ENCODE assay signal across 9 mouse cellular contexts in the genomic region with DNA sequence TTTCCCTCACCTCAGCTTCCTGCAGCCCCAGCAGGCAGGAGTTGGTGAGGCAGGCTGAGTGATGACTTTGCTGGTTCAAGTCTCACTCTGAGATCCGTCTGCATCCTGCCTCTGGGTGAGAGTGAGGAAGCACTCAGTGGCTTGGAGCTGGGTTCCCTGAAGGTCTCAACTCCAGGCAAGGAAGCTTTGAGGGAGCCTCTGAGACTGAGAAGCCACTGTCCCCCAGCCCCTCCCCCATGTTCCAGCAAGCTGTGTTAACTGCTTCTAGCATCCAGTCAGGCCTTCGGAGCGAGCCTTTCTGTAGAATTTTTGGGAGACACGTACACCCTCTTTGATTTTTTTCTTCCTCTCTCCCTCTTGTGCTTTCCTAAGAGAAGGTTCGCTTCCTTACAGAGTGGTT. TPM values are rescaled to one million over a fixed set of nuclear protein-coding genes. Genes with fewer than 3 reads are reported as not detected.
DNase-seq lines count a peak whose midpoint lies in the region; ATAC-seq and TF ChIP-seq lines count a peak whose summit lies in the region.
"Had no signal": no experiment of that assay in that cellular context is flagged by ENCODE, and none has a peak within 500 bp of the region (broad histone marks: within the 10 kb centered on the region; RNA-seq: fewer than 3 reads in every experiment).

No protein-coding gene starts in this region.

- H3K27me3 ChIP-seq in E14TG2a.4 (ENCODE audit: insufficient read depth, low read length): peaks cover 98% of the 10 kb centered on the region
- H3K27me3 ChIP-seq in hindbrain, embryonic 14.5 days (ENCODE audit: control insufficient read depth, insufficient read depth, low read length): peaks cover 97% of the 10 kb centered on the region
- H3K27me3 ChIP-seq in midbrain, embryonic 12.5 days: peaks cover 100% of the 10 kb centered on the region

- 19% methylated on average over 5 of the region's 5 CpGs for WGBS in hindbrain, embryonic 14.5 days
- 14% methylated on average over 5 of the region's 5 CpGs for WGBS in midbrain, embryonic 12.5 days

- no peak for ATAC-seq in hindbrain, embryonic 14.5 days (ENCODE audit: low FRiP score)
- no peak for ATAC-seq in midbrain, embryonic 12.5 days (ENCODE audit: low FRiP score, low read depth)

- H3K36me3 ChIP-seq in E14TG2a.4 (ENCODE audit: insufficient read depth, low read length): no peaks in the 10 kb centered on the region
- H3K36me3 ChIP-seq in hindbrain, embryonic 14.5 days (replicated peaks; ENCODE audit: control insufficient read depth, insufficient read depth): no peaks in the 10 kb centered on the region
- no peaks in the 10 kb centered on the region for H3K36me3 ChIP-seq in midbrain, embryonic 12.5 days

- no peaks in the 10 kb centered on the region; the same call in 1 of the 2 replicates for H3K9me3 ChIP-seq in E14TG2a.4 (ENCODE audit: low read length)
- no peaks in the 10 kb centered on the region for H3K9me3 ChIP-seq in hindbrain, embryonic 14.5 days (ENCODE audit: control insufficient read depth, low read length)
- no peaks in the 10 kb centered on the region for H3K9me3 ChIP-seq in midbrain, embryonic 12.5 days

- peak overlapping the region; percentile 85 for H3K4me2 ChIP-seq in hindbrain, embryonic 14.5 days (replicated peaks)
- peak overlapping the region; percentile 87; the same call in 1 of the 2 replicates for H3K4me2 ChIP-seq in midbrain, embryonic 12.5 days (replicated peaks)

- no peak overlapping the region for H3K27ac ChIP-seq in hindbrain, embryonic 14.5 days
- H3K27ac ChIP-seq in midbrain, embryonic 12.5 days (replicated peaks): no peak overlapping the region

- peaks cover 51% of the 10 kb centered on the region for H3K4me1 ChIP-seq in E14TG2a.4 (replicated peaks; ENCODE audit: low read depth, low read length)
- peaks cover 41% of the 10 kb centered on the region for H3K4me1 ChIP-seq in hindbrain, embryonic 14.5 days (replicated peaks; ENCODE audit: control insufficient read depth, insufficient read depth, low read length)
- H3K4me1 ChIP-seq in midbrain, embryonic 12.5 days: peaks cover 51% of the 10 kb centered on the region

- peak overlapping the region; percentile 73; the same call in 1 of the 2 replicates for H3K4me3 ChIP-seq in E14TG2a.4 (replicated peaks; ENCODE audit: low read length)
- peak overlapping the region; percentile 45 for H3K4me3 ChIP-seq in hindbrain, embryonic 14.5 days (replicated peaks; ENCODE audit: low read length)
- H3K4me3 ChIP-seq in midbrain, embryonic 12.5 days: no peak overlapping the region

- peak; percentile 89 for DNase-seq in heart, adult 11 months
- DNase-seq in heart, adult 9 months (ENCODE audit: low spot score in 2 of 2): no peak
- no peak for DNase-seq in hindbrain, embryonic 14.5 days (ENCODE audit: low spot score)
- no peak for DNase-seq in ovary, postnatal 14 days (ENCODE audit: low spot score)
- DNase-seq in urinary bladder, postnatal 25 days (ENCODE audit: low spot score): no peak
- no peak for DNase-seq in layer of hippocampus, postnatal 10 days (ENCODE audit: low spot score in 2 of 2)
- DNase-seq: left cerebral cortex, postnatal 4 days had no signal

- H3K9ac ChIP-seq in hindbrain, embryonic 14.5 days: peak overlapping the region; percentile 59
- H3K9ac ChIP-seq in midbrain, embryonic 12.5 days (replicated peaks): no peak overlapping the region

- no peak for TF ChIP-seq CTCF in E14TG2a.4 (conservative IDR thresholded peaks at IDR 0.05; ENCODE audit: low read length)

RNA-seq across cellular contexts. Expression of a gene that starts 10.9 kb away (rescaled TPM):
- polyA plus RNA-seq in hindbrain, embryonic 14.5 days (2014; fragmentation: Nextera tagmentation; extraction: Ambion mirVana): 22.5 and 26.6 TPM in 2 replicates
- polyA plus RNA-seq in midbrain, embryonic 12.5 days (2016; fragmentation: Nextera tagmentation; extraction: Ambion mirVana): 7.7 and 14.1 TPM in 2 replicates
- 10 to 100 TPM; 30.9 to 31.0 TPM for total RNA-seq in layer of hippocampus, postnatal 10 days (2021)
